Mouse (Mus musculus) thymus, adult 18-20 months (tissue): ENCODE measurements around the gene Lamb2.

Experiments used
- DNase-seq, 2 experiments: peaks; one replicate each; pipeline ENCODE4 v3.0.0; 2022; ENCODE audit warnings: mixed read lengths in 2 of 2

Gene Lamb2

DNA sequence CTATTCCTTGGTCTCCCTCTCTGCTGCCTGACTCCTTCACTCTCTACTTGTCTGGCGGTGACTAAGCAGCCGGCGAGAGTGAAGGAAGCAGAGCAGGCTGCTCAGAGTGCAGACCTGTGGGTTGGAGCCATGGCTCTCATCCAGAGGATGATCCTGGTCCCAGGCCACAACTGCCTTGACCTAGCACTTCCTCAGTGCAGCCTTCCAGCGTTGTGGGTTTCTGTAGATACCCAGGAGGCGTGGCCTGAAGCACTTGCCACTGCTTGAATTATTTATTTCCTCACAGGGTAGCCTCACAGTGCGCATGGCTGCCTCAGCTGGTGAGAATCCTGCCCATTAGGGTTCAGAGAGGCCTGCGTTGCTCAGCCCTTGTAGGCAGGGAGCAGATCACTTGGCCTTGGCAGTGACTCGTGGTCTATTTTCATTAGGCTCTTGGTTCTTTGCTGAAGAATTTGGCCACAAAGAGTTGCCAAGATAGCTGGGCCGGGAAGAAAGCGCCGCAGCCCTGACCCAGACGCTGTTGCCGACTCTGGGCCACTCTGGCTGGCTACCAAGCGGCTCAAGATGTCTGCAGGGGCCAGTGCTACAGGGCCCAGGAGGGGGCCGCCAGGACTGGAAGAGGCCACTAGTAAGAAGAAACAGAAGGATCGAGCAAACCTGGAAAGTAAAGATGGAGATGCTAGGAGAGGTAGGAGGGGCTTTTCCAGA, 12.7 kb downstream of the Lamb2 start:
- no peak for DNase-seq

DNA sequence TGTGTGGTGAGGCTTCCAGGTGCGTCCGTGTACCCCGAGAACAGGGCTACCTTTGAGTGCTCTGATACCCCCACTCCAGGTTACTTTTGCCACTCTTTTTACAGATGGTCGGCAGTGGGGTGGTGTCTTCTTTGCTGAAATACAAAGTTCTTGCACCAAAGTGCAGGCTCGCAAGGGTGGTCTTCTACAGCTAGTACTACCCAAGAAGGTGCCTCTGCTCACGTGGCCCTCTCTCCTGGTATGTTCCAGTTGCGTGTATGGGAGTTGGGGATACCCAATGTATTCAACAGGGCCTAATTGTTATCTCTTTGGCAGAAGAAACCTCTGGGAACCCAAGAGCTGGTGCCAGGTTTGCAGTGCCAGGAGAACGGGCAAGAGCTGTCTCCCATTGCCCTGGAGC, 13.7 kb downstream of the Lamb2 start:
- DNase-seq: no peak

DNA sequence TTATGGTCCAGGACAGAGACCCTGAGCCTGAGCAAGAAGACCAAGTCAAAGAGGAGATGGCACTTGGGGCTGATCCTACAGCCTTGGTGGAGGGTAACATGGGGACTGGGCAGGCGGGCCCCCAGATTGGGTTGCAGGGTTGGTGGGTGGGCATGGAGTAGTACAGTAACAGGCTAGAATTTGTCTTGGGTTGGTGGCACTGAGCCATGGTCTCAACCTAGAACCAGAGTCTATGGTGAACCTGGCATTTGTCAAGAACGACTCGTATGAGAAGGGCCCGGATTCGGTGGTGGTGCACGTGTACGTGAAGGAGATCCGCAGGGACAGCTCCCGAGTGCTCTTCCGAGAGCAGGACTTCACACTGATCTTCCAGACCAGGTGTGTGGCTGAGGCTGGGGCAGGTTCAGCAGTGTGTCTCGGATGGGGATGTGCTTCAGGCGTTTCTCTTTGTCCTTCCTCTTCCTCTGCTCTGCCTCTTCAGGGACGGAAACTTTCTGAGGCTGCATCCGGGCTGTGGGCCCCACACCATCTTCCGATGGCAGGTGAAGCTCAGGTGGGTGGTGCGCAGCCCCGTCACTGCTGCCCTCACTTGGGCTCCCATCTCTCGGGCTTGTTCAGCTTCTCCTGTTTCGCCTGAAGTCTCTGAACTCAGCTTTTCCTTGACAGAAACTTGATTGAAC, 14.8 kb downstream of the Lamb2 start:
- no peak for DNase-seq

DNA sequence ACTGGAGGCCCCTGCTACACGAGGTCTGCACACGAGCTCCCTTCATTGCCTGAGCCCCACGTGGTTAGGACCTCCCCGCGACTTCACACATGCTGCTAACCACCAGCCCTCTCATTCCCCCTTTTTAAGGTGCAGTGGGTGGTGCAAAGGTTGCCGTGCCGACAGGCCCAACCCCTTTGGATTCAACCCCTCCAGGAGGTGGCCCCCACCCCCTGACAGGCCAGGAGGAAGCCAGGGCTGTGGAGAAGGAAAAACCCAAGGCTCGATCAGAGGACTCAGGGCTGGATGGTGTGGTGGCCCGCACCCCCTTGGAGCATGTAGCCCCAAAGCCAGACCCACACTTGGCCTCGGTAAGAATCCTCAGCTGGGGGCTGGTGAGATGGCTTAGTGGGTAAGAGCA, 15.4 kb downstream of the Lamb2 start:
- no peak for DNase-seq

DNA sequence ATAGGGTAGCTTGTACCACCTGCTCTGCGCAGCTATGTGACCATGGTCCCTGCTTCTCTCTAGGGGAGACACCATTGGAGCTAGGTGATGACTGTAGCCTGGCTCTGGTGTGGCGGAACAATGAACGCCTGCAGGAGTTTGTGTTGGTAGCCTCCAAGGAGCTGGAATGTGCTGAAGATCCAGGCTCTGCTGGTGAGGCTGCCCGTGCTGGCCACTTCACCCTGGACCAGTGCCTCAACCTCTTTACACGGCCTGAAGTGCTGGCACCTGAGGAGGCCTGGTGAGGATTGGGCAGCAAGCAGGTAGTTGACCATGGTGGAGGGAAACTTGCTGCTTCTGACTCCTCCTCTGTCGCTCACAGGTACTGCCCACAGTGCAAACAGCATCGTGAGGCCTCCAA, 19.7 kb downstream of the Lamb2 start:
- DNase-seq: no peak

DNA sequence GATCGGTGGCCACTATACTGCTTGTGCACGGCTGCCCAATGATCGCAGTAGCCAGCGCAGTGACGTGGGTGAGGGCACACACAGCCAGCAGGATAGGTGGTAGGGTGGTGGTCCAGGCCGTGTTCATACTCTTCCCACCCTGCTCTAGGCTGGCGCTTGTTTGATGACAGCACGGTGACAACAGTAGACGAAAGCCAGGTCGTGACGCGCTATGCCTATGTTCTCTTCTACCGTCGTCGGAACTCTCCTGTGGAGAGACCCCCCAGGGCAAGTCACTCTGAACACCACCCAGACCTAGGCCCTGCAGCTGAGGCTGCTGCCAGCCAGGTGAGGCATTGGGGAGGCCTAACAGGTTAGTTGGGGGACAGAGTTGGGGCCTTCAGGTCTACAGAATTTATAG, 20.4 kb downstream of the Lamb2 start:
- no peak for DNase-seq

DNA sequence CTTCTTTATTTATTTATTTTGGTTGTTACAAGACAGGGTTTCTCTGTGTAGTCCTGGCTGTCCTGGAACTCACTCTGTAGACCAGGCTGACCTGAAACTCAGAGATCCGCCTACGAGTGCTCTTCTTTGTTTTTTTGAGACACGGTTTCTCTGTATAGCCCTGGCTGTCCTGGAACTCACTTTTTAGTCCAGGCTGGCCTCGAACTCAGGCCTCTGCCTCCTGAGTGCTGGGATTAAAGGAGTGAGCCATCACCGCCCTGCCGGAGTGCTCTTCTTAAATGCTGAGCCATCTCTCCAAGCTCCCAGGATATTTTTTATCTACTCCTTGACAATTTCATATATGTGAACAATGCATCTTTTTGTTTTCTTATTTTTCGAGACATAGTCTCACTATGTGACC, 27.4 kb downstream of the Lamb2 start:
- DNase-seq: no peak

DNA sequence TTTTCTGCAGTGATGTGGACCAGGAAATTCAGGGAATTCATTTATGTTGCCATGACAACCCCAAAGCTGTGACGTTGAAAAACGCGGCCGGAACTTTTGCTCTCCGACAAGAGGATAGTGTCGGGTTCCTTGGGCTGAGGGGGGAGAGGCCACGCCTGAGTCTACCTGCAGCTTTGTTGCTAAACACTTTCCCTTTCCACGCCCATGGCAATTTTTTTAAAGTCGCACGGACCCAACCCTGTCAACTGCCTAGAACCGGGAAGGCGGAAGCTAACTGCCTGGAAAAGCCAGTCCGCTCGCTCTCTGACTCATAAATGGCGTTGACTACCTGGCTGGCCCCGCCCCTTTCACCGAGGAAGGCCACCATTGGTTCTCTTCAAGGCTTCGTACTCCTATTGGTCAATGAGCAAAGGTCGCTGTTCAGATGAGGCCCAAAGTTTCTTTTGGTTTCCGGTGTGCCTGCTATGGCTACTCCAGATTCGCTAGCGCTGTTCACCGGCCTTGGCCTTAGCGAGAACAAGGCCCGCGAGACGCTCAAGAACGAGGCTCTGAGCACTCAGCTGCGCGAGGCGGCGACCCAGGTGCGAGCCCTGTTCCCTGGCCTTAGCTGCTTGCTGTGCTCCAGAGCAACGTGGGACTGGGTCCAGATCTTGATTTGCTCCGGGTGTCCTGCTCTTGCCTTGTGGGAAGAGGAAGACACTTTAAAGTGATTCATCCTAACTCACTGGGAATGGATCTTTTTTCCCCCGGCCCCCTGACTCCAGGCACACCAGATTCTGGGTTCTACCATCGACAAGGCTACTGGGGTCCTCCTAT, 28.3 kb downstream of the Lamb2 start, which contains the start of gene Qars:
Gene Qars, plus strand, starts transcription at position 88 of the 816 bp plus-strand sequence.
- DNase-seq: peak; percentile 89 to 94

DNA sequence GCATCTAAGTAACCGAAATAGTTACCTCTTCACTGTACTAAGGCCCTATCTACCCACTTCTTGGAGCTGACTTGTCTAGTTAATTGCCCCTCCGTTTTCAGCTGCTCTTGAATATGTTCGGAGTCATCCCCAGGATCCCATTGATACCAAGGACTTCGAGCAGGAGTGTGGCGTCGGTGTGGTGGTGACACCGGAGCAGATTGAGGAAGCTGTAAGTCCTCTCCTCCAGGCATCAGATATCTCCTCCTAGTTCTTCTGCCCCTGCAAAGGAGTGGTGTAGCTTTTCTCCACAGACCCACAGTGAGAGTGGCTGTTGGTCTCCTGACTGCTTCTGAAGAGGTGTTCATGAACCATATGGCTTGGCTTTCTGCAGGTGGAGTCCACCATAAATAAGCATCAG, 29.2 kb downstream of the Lamb2 start:
- no peak for DNase-seq

DNA sequence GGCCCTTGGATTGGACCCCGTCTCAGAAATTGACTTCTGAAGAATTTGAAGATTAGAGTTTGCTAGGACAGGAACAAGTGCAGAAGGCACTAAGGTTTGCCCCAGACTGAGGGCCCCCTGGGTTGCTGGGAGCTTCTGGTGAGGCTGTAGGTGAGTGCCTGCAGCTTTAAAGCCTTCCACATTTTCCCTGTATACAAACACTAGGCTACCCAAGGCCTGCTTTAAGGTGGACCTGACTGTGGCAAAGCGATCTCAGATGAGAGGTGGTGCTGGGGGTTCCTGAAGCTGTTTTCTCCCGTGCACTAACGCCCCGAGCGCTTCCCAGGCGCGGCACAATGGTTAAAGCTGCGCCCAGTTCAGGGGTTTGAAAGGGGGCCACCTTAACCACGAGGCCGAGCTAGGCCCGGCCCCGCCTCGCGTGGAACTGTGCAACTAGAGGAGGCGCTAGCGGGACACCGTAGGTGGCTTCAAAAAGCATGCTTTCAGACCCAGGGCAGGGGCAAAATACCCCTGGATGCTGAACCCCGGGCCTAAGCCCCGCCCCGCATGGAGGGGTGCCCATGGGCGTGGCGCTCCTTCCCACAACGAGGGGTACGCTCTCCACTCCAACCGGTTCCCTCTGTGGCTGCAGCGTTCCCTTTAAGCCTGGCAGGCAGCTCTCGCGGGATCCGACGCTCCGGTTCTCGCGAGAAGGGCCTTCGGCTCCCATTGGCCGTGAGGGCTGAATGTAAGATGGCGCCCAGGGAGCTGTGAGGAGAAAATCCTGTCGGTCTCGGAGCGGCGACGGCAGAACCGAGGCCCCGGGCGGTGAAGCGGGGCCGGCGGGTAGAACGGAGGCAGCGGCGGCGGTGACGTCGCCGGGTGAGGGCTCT, 37.1 kb downstream of the Lamb2 start, which contains the start of gene Qrich1:
Gene Qrich1, plus strand, starts transcription at position 427 of the 872 bp plus-strand sequence.
- peak; percentile 95 to 98 for DNase-seq

DNA sequence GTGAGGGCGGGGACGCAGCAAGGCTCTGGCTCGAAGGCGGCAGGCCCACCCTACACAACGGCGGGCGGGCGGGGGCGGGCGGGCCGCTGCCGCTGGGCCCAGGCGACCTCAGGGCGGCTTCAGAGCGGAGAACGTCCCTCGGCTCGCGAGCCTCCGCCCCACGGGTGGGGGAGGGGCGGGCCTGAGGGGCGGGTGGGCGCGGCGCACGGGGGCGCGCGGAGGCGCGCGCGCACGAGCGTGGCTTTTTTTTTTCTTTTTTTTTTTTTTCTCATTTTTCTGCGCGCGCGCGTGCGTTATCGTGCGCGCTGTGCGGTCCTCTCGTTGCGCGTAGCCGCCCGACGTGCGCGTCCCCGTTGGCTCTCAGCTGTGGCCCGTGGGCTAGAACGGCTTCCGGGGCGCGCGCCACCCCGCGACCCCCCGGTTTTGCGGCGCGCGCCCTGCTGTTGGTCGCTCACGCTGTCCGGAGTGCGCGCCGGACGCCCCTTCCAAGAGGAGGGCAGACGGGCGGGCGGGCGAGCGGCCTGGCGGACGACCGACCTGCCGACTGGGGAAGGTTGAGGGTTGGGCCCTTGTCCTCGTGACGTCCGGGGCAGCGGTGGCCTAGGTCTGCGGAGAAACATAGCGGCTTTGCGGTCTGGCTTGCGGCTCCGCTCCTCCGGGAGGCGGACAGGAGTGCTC, 37.9 kb downstream of the Lamb2 start:
- DNase-seq: peak; percentile 72 to 78

DNA sequence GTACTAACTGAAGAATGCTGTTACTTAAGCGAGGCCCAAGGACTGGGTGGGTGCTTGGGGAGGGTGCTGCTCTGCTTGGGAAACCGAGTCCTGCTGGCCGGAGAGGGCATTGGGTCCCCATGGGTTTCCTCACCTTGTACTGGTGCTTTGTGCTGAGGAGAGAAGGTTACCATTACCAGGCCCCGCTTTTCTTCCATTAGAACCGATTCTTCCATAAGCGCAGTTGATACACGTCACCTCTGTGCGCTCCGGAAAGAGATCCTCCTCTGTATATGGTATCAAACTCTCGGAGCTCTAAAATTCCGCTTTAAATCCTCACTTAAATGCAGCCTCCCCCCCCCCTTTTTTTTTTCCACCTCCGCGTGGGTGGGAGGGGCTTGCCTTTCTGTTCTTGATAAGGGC, 38.4 kb downstream of the Lamb2 start:
- DNase-seq: no peak

DNA sequence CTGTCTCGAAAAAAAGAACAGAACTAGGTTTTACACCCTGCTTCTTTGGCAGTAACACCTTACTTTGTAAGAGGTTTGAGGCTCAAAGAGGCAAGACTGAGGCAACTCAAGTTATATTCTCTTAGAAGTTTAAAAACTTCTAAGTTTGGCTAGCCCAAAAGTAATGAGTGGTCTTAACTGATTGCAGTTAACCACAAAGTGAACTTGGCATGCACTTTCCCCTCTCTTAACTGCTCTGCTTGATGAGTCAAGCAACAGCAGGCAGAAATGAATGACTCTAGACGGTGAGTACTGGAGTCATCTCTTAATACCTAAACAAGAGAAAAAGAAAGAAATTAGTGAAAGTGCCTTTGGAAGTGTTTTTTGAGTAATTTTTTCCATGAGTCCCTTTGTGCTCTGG, 42.1 kb downstream of the Lamb2 start:
- DNase-seq: no peak

DNA sequence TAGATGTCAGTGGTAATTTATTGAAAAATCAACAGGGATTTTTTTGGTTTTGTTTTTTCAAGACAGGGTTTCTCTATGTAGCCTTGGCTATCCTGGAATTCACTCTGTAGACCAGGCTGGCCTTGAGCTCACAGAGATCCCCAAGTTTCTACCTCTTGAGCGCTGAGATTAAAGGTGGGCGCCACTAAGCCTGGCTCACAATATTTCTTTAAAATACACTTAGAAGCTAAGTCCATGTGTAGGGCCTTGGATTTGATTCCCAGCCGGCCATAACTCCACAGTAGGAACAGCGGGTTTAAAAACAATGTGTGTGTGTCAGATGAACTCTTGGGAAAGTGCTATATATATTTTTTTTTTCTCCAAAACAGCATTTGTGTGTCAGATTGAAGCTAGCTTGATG, 43.8 kb downstream of the Lamb2 start:
- no peak for DNase-seq

DNA sequence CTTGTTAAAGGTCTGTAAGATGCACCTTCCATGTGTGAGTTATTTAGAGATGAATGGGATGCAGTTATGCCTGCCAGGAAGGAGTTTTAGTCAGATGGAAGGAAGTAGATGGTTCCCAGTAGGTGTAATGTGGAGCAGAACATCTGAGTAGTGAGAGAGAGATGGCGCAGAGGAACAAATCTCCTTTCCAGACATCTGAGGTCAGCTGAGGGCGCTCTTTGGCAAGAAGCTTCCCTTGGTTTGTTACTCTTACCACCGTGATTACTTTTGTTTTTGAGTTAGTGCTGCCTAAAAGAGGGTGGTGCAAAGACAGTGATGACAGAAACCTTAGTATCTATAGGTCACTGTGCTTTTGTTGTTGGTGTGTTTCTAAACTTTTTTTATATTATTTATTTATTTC, 45.9 kb downstream of the Lamb2 start:
- DNase-seq: no peak

DNA sequence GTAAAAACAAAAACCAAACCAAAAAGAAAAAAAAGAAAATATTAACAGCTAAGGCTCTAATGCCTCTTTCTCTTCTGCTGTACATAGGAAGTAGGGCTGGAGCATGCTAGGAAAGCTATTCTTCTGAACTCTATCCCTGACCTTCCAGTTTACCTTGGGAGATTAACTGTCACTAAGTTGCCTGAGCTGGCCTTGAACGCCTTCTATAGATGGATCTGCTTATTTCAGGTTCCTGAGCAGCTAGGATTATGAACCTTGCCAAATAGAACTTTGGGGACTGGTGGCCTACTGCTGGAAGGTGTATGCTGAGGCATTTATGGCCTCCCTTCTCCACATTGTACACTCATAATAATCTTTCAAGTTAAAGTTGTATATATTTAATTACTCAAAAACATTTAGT, 51.4 kb downstream of the Lamb2 start:
- DNase-seq: no peak

DNA sequence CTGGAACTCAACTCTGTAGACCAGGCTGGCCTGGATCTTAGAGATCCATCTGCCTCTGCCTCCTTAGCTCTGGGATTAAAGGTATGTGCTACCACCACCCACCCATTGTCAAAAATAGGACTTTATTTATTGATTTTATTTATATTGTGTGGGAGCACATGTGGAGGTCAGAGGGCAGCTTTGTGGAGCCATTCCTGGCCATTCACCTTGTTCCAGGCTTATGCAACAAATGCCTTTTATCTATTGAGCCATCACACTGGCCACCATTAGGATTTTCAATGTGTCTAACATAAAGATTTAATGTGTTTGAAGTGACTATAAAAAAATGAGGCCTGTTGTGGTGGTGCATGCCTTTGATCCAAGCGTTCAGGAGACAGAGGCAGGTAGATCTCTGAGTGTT, 52.0 kb downstream of the Lamb2 start:
- DNase-seq: no peak
